Mouse (Mus musculus): ENCODE results near the gene Ugt1a2. TPM values are rescaled to one million over a fixed set of nuclear protein-coding genes. Genes with fewer than 3 reads are reported as not detected.
A peak's percentile ranks its signal among the peaks of the same experiment; 100 is the strongest.

The Ugt1a2 gene
- total RNA-seq, 2 experiments from 2014 or later = 1.1 TPM; not detected in 1

DNA sequence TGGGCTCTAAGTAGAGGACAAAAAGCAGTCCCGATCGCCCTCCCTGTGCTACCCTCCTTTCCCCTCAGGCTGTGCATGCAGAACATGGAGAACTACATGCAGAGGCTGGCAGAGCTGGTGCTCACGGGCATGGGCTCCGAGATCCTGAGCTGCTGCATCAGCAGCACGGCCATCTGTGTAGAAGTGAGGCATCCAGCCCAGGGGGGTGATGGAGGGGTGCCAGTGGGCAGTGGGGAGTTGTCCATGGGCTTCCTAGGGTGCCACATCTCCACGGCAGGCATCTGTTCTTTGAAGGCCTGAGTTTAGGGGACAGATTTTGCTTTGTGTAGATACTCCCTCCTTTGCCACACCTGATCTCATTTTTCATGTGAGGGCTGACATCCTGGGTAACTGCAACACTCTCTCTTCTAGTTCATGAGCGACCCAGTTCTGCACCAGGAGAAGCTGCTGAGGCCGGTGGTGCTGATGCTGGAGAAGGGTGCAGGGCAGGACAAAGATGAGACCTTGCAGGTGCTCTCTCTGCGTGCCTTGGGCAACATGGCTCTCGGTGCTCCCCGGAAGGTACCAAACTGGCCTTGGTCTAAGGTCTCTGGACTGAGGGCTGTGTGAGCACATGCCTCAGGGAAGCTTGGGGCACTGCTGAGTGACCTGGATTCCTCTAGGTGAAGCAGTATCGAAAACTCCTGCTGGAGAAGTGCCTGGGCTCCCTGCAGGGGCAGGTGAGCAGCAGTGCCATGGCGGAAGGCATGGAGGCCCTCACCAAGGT lies 55.8 kb downstream of the Ugt1a2 start:
- no peak for ATAC-seq (replicated peaks; ENCODE audit: poor library complexity)

DNA sequence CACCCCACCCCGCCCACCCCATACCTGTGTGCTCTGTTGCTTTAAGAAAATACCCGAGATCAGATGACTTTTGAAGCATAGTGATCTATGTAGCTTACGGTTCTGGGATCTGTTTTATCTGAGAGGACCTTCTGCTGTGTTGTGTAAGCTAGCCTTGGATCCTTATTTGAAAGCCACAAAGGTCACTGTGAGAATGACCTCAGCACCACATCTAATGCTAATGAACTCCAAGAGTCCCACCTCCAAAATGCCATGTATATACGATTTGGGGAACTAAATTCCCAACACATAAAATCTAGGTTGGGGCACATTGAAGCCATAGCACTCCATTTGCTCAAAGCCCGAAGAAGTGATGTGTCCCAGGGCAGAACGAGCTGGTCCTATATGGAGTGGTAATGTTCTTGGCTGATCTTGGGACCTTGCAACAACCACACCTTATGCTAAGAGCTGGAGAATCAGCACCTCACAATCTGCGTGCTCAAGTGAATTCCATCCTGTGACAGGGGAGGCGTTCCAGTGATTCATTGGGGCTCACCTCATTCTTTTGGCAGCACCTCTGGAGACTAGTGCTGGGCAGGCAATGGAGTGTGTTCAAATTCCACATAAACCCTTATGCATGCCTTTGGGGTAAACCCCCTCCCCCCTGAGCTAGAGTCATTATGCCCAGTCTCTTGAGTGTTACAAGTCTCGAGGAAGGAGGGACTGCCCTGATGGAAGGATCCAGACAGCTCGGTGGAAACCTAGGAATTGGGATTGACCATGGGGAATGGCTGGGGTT lies 56.7 kb downstream of the Ugt1a2 start:
- no peak for ATAC-seq (replicated peaks; ENCODE audit: poor library complexity)

DNA sequence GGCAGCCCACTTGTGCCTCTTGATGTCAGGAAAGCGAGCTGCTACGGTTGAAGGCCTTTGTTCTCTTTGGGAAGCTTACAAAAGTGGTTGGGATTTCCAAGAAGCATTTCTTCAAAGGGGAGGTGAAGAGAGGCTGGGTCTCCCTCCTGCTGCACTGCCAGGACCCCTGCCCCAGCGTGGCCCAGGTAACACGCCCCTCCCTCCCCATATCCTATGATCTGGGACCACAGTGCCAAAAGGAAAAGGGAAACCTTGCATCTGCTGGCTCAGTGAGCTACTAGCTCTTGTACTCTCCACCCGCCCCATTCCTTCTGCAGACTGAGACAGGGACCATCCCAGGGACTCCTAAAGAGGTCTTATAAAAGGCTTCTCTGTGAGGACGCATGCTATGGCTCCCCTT lies 57.3 kb downstream of the Ugt1a2 start:
- ATAC-seq (replicated peaks; ENCODE audit: poor library complexity) = no peak

DNA sequence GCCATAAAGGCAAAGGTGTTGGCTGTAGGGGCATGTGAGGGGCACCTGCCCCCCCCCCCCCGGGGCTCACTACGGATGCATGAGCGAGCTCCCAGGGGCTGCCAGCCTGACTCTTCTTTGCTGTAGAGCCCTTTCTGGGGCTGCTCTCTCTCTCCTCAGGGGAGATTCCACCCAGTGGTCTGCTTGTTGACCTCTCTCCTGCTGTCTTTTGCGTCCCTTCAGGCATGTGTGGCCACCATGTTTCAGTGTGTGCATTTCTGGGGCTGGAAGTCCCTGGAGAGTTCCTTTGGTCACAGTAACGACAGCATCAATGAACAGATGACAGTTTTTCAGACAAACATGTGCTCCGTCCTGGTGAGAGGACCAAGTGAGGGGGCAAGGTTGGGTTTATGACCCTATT lies 58.0 kb downstream of the Ugt1a2 start:
- no peak for ATAC-seq (replicated peaks; ENCODE audit: poor library complexity)

DNA sequence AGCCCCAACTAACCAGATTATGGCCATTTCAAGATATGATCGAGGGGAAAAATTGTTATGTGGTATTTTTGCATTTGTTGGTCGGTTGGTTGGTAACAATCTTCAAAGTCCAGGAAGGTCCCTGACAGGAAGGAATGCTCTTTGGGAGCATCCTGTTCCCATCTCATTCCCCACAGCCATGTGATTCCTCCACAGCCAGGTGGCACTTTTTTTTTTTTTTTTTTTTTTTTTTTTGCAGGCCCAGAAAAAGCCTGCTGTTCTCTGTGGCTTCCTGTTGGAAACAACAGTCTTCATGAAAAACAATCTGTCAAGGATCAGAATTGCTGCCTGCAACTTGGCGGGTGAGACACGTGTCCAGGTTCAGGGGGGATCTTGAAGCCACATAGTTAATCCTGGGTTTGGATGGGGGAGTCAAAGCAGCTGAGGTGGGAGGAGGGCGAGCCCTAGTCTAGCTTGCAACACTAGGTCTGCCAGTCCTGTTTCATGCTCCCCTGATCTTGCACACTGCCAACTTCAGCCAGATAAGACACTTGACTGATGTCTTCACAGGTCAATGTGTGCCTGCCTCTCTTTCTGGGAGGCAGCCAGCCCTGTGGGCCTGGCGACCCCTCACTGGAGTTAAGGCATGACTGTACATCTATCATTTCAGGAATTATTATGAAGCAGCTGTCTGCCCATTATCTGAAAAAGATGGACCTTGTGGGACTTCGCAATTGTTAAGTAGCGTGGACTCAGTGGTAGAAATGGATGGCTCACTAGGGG lies 58.7 kb downstream of the Ugt1a2 start:
- ATAC-seq (replicated peaks; ENCODE audit: poor library complexity) = peak; percentile 12

DNA sequence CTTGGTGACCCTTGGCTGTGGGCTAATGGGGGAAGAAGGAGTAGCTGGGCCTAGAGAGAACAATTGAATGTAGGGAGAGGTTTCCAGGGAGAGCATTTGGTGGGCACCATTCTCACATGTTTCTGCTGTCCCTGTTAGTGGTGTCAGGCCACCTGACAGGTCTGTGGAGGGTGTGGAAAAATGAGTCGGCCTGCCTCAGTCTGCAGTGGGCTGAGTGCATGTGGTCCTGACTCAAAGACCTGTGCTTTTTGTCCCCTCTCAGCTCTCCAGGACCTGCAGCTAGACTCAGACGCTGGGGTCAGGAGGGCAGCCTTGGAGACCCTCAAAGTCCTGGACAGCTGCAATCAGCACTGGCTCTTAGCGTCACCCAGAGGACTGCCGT lies 59.2 kb downstream of the Ugt1a2 start:
- peak; percentile 0 for ATAC-seq (replicated peaks; ENCODE audit: poor library complexity)

DNA sequence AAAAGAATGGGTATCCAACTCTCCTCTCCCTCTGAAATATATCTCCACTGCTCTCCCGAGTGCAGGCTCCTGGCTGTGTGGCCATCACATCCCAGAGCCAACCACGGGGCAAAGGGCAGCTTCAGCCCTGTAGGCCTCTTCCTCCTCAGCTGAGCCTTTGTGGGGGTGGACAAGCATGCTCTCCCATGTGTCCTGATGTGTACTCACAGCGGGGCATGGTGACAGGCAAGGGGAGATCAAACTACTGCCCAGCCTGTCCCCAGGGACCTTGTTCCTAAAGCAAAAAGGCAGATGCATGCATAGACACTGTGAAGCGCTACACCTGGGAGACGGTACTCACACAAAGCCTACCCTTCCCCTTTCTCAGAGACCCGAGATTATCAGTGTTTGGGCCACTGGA lies 59.7 kb downstream of the Ugt1a2 start:
- ATAC-seq (replicated peaks; ENCODE audit: poor library complexity) = 0 out of 2 replicates have a peak, but pooled peaks have one; percentile 0

DNA sequence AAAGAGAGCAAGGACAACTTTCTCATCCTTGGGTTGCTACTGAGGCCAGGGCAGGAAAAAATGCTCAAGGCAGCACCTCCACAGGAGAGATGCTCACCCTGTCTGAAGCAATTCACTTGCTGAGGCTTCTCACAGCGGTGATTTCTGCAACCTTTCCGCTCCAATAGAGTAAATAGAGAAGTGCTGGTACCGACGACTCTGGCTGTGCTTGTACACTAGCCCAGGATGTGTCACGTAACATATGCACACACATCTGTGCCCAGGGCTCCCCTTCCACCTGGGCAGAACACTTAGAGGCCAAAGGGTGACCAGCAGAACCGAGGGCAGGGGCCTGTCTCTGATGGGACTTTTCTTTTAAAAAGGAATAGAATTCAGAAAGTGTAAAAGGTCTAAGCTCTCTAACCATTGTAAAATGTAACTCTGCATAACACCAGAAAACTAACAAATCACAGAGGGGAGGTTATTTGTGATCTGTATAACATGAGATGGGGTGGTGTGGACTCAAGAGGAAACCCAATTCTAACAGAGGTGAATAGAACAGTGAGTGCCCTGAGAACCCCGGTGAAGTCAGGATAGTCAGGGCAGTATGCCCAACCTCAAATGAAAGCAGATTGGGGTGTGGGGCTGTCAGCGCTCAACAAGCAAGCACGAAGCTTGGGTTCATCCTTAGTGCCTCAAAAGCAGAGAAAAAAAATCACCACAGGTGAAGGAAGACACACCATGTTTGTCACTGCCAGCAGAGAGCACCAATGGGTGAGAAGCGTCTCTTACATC lies 60.4 kb downstream of the Ugt1a2 start:
- ATAC-seq (replicated peaks; ENCODE audit: poor library complexity) = peak; percentile 14

DNA sequence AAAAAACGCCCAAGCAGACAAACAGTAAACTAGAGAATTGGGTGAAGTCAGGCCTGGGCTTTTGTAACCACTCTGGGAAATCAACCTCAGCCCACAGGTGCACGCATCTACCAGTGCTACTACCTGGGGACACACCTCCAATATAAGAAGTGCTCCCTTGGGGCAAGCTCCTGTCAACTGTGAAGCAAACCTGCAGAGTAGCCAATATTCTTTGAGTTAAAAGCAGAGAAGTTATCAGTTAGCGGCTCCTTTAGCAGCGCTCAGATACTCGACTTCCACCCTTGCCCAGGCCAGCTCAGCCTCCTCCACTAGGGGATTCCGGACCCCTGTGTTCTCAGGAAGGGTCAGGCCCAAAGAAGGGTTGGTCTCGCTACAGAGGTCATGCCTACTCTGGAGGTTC lies 61.3 kb downstream of the Ugt1a2 start:
- ATAC-seq (replicated peaks; ENCODE audit: poor library complexity) = peak; percentile 0; the same call in 1 of the 2 replicates

DNA sequence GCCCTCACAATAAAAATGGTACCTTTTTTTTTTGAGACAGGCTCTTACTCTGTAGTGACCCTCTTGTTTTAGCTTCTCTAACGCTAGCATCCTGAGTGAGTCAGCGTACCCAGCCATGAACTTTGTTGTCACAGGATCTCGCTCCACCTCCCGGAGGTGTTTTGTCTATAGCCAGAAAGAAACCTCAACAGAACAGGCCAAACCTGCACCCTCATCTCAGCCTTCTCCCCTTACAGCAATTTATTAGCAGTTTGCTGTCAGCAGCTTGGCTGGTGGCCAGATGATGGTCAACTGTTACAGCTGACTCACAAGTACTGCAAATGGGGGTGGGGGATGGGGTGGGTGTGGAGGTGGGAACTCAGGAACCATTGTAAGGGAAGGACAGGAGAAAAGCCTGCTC lies 61.9 kb downstream of the Ugt1a2 start:
- peak; percentile 2; the same call in 1 of the 2 replicates for ATAC-seq (replicated peaks; ENCODE audit: poor library complexity)

DNA sequence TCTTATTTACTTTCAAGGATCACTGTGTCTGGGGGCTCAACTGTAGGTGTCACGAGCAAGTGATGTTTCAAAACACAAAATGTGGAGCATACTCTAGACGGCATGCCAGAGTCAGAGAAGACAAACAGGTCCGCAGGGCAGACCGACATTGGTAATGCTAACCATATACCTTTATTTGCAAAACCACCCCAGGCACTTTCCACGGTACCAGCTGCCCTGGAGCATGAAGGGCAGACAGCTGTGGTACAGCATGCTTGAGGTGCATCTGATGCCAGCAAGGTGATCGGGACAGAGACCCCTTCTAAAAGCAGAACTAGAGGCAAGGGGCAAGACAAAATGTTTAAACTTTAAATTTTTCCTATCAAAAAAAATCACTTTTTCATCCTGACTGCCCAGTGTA lies 62.6 kb downstream of the Ugt1a2 start:
- ATAC-seq (replicated peaks; ENCODE audit: poor library complexity) = no peak

DNA sequence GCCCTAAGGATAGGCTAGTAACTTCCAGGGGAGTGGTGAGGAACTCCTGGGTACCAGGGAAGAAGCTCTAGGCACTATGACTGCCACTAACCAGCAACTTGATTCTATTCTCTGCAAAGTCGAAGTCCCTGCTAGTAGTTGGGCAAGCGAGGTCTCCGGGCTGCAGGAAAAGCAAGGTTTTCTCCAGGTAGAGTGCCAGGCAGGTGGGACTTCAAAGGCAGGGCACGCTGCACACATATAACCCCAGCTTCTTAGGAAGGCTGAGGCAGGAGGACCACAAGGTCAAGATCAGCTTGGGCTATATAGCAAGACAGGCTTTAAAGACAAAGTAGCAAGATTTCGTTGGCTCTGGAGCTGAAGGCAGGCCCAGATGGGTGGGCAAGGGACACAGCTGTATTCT lies 63.4 kb downstream of the Ugt1a2 start:
- no peak for ATAC-seq (replicated peaks; ENCODE audit: poor library complexity)

DNA sequence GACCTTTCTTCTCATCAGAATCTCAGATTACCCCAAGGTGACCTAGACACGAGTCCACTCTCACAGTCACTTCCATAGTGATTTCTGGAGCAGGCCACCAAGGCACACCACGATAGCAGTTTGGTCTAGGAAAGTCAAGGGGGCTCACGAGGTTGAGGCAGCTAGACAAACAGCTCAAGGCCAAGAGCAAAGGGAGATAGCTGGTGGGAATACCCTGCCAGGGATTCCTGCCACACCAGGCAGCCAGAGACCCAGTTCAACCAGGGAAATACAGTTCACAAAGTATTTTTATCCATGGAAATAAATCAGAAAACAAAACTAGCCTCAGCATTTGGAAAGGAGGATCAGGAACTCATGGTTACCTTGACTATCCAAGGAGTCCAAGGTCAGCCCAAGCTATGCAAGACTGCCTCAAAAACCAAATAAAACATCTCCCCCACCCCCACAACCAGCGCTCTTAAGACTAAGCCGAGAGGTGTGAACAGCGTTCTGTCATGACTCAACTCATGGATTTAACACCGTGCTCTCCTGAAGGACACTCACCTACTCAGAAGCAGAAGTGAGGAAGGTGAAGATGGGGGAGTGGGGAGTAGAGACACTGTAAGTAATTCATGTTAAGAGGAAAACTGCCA lies 64.0 kb downstream of the Ugt1a2 start:
- ATAC-seq (replicated peaks; ENCODE audit: poor library complexity) = no peak

DNA sequence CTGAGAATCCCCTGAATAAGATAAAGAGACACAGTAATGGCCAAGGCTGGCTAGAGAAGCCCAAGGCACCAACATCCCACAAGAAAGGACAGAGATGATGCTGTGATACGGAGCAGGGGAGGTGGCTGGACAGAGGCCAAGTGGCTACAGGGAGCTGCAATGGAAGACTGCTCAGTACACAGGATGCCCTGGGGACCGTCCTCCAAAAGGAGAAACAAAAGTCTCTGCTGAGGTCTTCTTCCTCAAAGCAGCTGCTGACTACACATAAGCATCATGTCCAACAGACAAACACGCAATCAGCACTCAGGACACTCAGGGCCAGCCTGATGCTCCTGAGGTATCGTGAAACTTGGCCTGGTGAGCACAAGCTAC lies 64.5 kb downstream of the Ugt1a2 start:
- ATAC-seq (replicated peaks; ENCODE audit: poor library complexity) = no peak

DNA sequence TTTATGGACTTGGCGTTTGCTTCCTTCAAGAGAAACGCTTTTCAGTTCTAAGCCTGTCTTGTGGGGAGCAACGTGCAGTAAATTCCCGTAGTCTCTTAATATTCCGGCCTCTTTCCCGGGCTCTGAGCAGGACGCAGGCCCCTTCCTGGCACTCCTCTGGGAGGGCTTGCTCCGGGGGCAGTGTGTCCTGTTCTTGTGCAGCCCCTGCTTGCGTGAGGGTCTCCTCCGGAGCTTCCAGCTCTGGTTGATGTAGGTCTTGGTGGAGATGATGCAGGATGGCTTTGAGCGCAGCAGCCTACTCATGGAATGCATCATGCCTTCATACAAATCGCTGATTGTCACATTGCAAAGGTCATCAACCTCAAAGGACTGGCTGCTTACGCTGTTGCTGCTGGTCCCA lies 65.7 kb downstream of the Ugt1a2 start:
- ATAC-seq (replicated peaks; ENCODE audit: poor library complexity) = no peak

DNA sequence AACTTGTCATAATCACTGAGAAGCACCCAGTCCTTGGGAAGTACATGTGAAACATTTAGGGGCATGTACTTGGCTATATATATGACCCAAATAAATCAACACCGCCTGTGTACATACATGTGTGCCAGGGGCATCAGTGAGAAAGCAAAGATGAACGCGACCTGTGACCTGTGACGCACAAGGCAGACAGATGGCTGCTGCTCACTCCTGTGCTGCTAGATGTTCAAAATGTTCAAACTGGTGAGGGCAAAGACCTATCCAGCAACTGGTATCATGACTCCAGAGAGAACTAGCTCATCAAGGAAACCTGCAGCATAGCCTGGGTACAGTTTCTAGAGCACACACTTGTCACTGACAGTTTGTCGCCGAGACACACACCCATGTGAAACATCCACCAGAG lies 67.1 kb downstream of the Ugt1a2 start:
- ATAC-seq (replicated peaks; ENCODE audit: poor library complexity) = no peak

DNA sequence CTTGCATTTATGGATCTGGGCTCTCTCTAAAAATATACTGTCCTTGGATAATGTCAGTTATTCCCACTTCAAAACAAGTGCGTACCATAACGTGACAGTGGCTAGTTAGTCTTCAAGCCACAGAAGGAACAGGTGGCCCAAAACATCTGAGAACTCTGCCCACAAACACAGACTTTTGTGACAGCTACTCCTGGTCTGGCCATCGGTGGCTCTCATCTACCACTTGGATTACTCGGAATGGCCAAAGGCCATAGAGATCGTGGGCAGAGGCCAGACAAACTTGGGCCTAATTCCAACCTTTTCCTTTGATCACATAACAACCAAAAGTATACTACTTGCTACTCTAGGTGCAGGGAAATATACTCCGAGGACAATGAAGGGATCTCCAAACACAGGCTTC lies 67.7 kb downstream of the Ugt1a2 start:
- no peak for ATAC-seq (replicated peaks; ENCODE audit: poor library complexity)

Measured in megakaryocyte progenitor cell, adult 5-6 weeks (primary cell).